Mouse (Mus musculus) limb, embryonic 13.5 days (tissue): Measurements from ENCODE around the gene Tmf1. TPM values are rescaled to one million over a fixed set of nuclear protein-coding genes. Genes with fewer than 3 reads are reported as not detected.
A peak's percentile ranks its signal among the peaks of the same experiment; 100 is the strongest.

ENCODE experiments used
- ATAC-seq: fragments of 200-750 bp; cut with Nextera tagmentation; 2 replicates; pipeline ENCODE4 v1.8.0; 2017; ENCODE audit warnings: low read depth, moderate number of reproducible peaks, moderate TSS enrichment; ENCODE audit not compliant: low FRiP score
- H3K27ac ChIP-seq: fragments of 300-500 bp; sonication (generic); 2 replicates; pipeline ENCODE4 v1.5.1; 2015; ENCODE audit warnings: inconsistent platforms, mild to moderate bottlenecking, moderate library complexity
- H3K27me3 ChIP-seq: fragments of 300-500 bp; sonication (generic); 2 replicates; pipeline ENCODE4 v1.6.1; 2015; ENCODE audit warnings: mild to moderate bottlenecking, inconsistent platforms
- H3K36me3 ChIP-seq: fragments of 300-500 bp; sonication (generic); 2 replicates; pipeline ENCODE4 v1.6.1; 2015; ENCODE audit warnings: inconsistent platforms, mild to moderate bottlenecking, moderate library complexity
- H3K4me1 ChIP-seq: fragments of 300-500 bp; sonication (generic); 2 replicates; pipeline ENCODE4 v1.6.1; 2015; ENCODE audit warnings: inconsistent platforms
- H3K4me2 ChIP-seq: fragments of 300-500 bp; sonication (generic); replicated peaks from 2 replicates; pipeline ENCODE4 v1.6.1; 2015; ENCODE audit warnings: inconsistent platforms, mild to moderate bottlenecking, moderate library complexity
- H3K4me3 ChIP-seq: fragments of 300-500 bp; sonication (generic); 2 replicates; pipeline ENCODE4 v1.5.1; 2015; ENCODE audit warnings: moderate library complexity, mild to moderate bottlenecking, inconsistent platforms
- H3K9ac ChIP-seq: fragments of 300-500 bp; sonication (generic); 2 replicates; pipeline ENCODE4 v1.6.1; 2015; ENCODE audit warnings: mild to moderate bottlenecking, inconsistent platforms
- H3K9me3 ChIP-seq: fragments of 300-500 bp; sonication (generic); 2 replicates; pipeline ENCODE4 v1.6.1; 2016; ENCODE audit warnings: inconsistent platforms
- WGBS: fragments of 180-500 bp; shearing (Covaris S2); methylation state at CpG from one replicate; pipeline ENCODE4 v1.1.7; 2015; 5-methylcytosine and 5-hydroxymethylcytosine counted together
- polyA plus RNA-seq: library from polyadenylated mRNA; unstranded; fragments of >200 nt; fragmentation: Nextera tagmentation; extraction: Ambion mirVana; gene quantifications from 2 replicates; pipeline ENCODE4 v1.2.1, GENCODE M21; 2015

Gene Tmf1
- polyA plus RNA-seq, 1 experiment from 2014 or later: 41.1 TPM

DNA sequence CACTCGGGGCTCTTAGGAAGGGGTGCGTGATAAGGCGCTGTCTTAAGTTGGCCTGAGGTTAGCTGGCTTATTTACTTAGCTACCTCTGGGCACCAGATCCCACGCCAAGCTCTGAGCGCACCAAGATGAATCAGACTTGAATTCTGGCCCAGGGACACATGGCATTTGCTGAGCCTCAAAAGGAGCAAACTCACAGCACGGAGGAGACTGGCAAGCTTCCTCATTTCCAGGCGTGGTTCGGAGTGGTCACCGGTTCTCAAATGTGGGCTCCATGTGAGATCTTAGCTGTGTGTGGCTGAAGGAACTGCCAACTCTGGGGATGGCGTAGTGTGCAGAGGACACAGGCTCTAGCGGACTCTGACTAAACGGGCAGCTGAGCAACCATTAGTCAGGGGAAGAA, 33.1 kb upstream of the Tmf1 start:
- H3K27me3 ChIP-seq: peaks cover 8% of the 10 kb centered on the region; the same call in 1 of the 2 replicates
- peaks cover 15% of the 10 kb centered on the region for H3K4me1 ChIP-seq
- H3K4me2 ChIP-seq: peak overlapping the region; percentile 76
- ATAC-seq: no peak
- no peak overlapping the region for H3K9ac ChIP-seq
- H3K4me3 ChIP-seq: peak overlapping the region; percentile 57
- no peak overlapping the region for H3K27ac ChIP-seq
- 70% methylated on average over 12 of the region's 12 CpGs for WGBS
- H3K36me3 ChIP-seq: peaks cover 7% of the 10 kb centered on the region; the same call in 1 of the 2 replicates
- H3K9me3 ChIP-seq: no peaks in the 10 kb centered on the region

DNA sequence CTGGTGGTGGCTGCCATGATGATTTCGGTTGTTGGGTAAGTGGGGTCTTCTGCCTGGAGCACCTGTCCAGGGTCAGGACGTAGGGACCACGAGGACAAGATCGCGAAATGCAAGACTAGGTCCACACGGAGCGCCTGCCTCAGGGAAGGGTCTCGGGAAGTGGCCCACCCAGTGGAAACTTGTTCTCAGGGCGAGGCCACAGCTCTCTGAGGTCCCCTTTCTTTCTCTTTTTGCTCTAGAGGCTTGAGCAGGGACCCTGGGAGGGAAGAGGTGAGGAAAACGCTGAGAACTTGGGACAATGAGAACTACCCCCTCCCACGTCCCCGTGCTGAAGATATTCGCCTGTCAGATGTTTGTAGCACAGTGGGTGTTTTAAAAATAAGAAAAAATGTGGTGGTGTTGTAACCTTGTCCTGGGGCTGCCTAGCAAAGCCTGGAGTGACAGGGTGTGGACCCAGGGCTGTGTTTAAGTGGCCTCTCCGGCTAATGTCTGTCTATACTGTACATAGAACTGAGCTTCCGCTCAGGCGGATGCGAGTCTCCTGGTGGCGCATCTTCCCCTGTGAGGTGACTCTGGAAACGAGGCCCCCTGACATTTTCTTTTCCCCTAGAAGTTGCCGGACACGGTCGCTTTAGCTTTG, 32.2 kb upstream of the Tmf1 start:
- WGBS: 1% methylated on average over 22 of the region's 22 CpGs
- H3K4me2 ChIP-seq: peak overlapping the region; percentile 76
- H3K9ac ChIP-seq: peak overlapping the region; percentile 72
- H3K4me3 ChIP-seq: peak overlapping the region; percentile 57
- peaks cover 15% of the 10 kb centered on the region for H3K4me1 ChIP-seq
- H3K27ac ChIP-seq: no peak overlapping the region
- H3K9me3 ChIP-seq: no peaks in the 10 kb centered on the region
- ATAC-seq: peak; percentile 57
- peaks cover 7% of the 10 kb centered on the region; the same call in 1 of the 2 replicates for H3K36me3 ChIP-seq
- peaks cover 8% of the 10 kb centered on the region; the same call in 1 of the 2 replicates for H3K27me3 ChIP-seq

GRCm38 (mm10) chr6:97210191-97210961, 31.5 kb upstream of the Tmf1 start, which contains the start of gene Arl6ip5:
Gene Arl6ip5 (plus strand): TSS chr6:97210689.
- H3K9me3 ChIP-seq: no peaks in the 10 kb centered on the region
- peak within 1 kb of the TSS; percentile 57 for H3K4me3 ChIP-seq
- no peak within 1 kb of the TSS for H3K27ac ChIP-seq
- ATAC-seq: peak; percentile 82
- 11% methylated on average over 32 of the region's 32 CpGs for WGBS
- H3K36me3 ChIP-seq: peaks cover 4% of the 10 kb centered on the region; the same call in 1 of the 2 replicates
- H3K4me1 ChIP-seq: peaks cover 15% of the 10 kb centered on the region
- H3K4me2 ChIP-seq: peak within 1 kb of the TSS; percentile 76
- H3K27me3 ChIP-seq: peaks cover 8% of the 10 kb centered on the region; the same call in 1 of the 2 replicates
- H3K9ac ChIP-seq: peak within 1 kb of the TSS; percentile 72

DNA sequence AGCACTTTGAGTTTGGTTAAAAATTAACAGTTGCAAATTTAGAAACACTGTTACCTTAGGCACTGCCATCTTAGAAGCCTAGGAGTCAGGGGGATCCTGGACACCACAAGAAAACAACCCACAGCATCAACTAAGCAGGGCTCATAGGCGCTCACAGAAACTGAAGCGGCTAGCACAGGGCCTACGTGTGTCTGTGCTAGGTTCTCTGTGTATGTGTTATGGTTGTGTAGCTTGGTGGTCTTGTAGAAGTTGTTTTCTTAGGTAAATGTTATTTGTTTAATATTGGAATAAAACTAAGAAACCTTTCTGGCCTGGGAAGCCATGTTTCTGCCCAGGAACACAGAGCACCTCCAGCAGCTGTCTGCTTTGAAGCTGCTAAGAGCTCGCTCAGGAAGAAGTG, 30.8 kb upstream of the Tmf1 start:
- no peaks in the 10 kb centered on the region for H3K9me3 ChIP-seq
- H3K36me3 ChIP-seq: no peaks in the 10 kb centered on the region; the same call in 1 of the 2 replicates
- no peak for ATAC-seq
- 89% methylated on average over 4 of the region's 4 CpGs for WGBS
- H3K27me3 ChIP-seq: peaks cover 8% of the 10 kb centered on the region; the same call in 1 of the 2 replicates
- no peak overlapping the region for H3K27ac ChIP-seq
- no peak overlapping the region for H3K4me2 ChIP-seq
- peaks cover 15% of the 10 kb centered on the region for H3K4me1 ChIP-seq
- no peak overlapping the region for H3K4me3 ChIP-seq
- no peak overlapping the region for H3K9ac ChIP-seq

DNA sequence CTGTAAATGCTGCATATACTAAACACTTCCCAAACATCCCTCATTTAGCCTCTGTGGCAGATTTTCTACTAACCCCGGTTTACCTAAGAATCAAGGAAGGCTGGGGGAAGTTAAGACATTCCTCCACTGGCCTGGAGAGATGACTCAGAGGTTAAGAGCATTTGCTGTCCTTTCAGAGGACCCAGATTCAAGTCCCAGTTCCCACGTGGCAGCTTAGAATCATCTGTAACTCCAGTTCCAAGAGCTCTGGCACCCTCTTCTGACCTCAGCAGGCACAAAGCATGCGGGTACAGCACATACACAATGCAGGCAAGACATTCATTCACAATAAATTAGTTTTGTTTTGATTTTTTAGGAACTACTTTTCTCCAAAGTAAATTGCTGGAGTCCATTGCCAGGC, 30.3 kb upstream of the Tmf1 start:
- Histone ChIP-seq H3K4me2 (no peak overlapping the region), H3K9me3 (no peaks in the 10 kb centered on the region), H3K27ac (no peak overlapping the region), H3K4me3 (no peak overlapping the region), H3K4me1 (peaks cover 20% of the 10 kb centered on the region), H3K36me3 (no peaks in the 10 kb centered on the region), H3K9ac (no peak overlapping the region), H3K27me3 (peaks cover 8% of the 10 kb centered on the region; the same call in 1 of the 2 replicates)
- WGBS: 51% methylated on average over 3 of the region's 3 CpGs
- no peak for ATAC-seq

DNA sequence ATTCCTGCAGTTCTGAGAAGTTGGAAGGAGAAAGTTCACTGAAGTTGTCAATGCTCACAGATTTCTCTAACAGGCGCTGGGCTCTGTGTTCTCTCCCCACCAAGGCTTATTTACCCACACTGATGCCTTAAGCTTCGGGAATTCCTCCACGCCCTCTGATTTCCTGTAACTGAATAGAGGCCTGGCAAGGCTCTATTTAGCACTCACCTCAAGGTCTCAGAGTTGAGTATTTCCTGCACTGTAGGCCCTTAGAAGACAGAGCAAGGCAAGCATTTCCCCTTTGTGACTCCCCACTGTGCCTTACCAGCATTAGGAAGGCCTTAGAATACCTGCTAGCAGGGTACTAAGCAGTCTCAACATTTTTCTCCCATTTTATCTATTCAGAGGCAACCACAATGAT, 29.5 kb upstream of the Tmf1 start:
- peaks cover 25% of the 10 kb centered on the region for H3K4me1 ChIP-seq
- WGBS: 39% methylated on average over 3 of the region's 3 CpGs
- peaks cover 8% of the 10 kb centered on the region; the same call in 1 of the 2 replicates for H3K27me3 ChIP-seq
- no peak overlapping the region for H3K4me3 ChIP-seq
- no peaks in the 10 kb centered on the region for H3K36me3 ChIP-seq
- no peak for ATAC-seq
- no peaks in the 10 kb centered on the region for H3K9me3 ChIP-seq
- H3K4me2 ChIP-seq: no peak overlapping the region
- no peak overlapping the region for H3K27ac ChIP-seq
- no peak overlapping the region for H3K9ac ChIP-seq

DNA sequence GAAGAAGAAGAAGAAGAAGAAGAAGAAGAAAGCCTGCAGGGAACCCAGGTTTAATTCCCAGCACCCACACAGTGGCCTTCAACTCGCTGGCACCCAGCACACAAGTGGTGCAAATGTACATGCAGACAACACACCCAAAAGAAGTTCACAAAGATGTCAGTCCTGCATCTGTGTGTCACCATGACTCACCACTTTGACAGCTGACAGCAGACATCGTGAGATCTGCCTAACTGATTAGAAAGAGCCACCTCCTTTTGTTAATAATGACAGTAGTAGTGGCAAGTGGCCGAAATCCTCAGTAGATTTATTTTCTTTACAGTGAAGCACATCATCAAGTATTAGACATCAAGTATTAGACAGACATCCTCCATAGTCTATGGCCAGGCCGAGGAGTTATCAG, 28.2 kb upstream of the Tmf1 start:
- no peak overlapping the region for H3K9ac ChIP-seq
- ATAC-seq: no peak

GRCm38 (mm10) chr6:97205439-97205885, 26.5 kb upstream of the Tmf1 start, which contains the start of gene Uba3:
Gene Uba3 (minus strand): TSS chr6:97205647.
- Histone ChIP-seq H3K27ac (peak within 1 kb of the TSS; percentile 88), H3K4me2 (peak within 1 kb of the TSS; percentile 78), H3K4me3 (peak within 1 kb of the TSS; percentile 97), H3K27me3 (no peaks in the 10 kb centered on the region), H3K36me3 (no peaks in the 10 kb centered on the region), H3K9ac (peak within 1 kb of the TSS; percentile 99), H3K4me1 (peaks cover 17% of the 10 kb centered on the region), H3K9me3 (no peaks in the 10 kb centered on the region)
- WGBS: under 1% methylated on average over 38 of the region's 38 CpGs
- peak; percentile 97 for ATAC-seq

More for the DNA sequence above, 28.2 kb upstream of the Tmf1 start:
- WGBS: 83% methylated on average over 4 of the region's 4 CpGs
- peaks cover 4% of the 10 kb centered on the region; the same call in 1 of the 2 replicates for H3K27me3 ChIP-seq
- no peaks in the 10 kb centered on the region for H3K9me3 ChIP-seq
- peaks cover 24% of the 10 kb centered on the region for H3K4me1 ChIP-seq
- no peak overlapping the region for H3K4me2 ChIP-seq
- no peaks in the 10 kb centered on the region for H3K36me3 ChIP-seq
- no peak overlapping the region for H3K4me3 ChIP-seq
- no peak overlapping the region for H3K27ac ChIP-seq

- WGBS: under 1% methylated on average over 16 of the region's 16 CpGs
- Histone ChIP-seq H3K9me3 (no peaks in the 10 kb centered on the region), H3K4me3 (peak overlapping the region; percentile 97), H3K36me3 (no peaks in the 10 kb centered on the region), H3K4me1 (peaks cover 17% of the 10 kb centered on the region), H3K9ac (peak overlapping the region; percentile 99), H3K4me2 (peak overlapping the region; percentile 78), H3K27ac (peak overlapping the region; percentile 88), H3K27me3 (no peaks in the 10 kb centered on the region)
- ATAC-seq: peak; percentile 41
Measured at GRCm38 (mm10) chr6:97204952-97205351, 26.0 kb upstream of the Tmf1 start.

DNA sequence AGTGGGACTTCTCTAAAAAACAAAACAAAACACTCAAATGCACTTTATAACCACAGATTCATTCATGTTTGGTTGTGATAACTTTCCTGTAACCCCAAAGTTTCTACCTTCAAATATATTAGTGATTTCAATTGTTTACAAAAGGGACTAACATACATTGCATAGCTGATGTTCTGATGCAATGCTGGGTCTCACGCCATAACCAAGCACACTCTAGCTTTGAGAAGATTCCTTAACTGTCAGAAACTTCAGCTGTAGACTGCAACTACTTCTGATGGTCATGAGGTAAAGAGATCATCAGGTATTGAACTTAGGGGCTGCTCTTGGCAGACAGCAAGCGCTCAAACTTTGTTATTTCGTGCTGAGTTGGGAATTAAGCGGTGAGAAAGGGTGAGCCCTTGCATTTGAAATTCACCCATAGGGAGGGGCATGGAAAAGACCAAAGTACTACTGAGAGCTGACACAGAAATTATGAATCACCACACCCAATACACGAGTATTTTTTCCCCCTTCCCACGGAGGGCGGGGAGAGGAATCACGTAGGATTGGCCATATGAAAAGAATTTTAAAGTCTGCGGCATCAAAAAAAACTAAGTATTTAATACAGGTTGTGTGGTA, 25.4 kb upstream of the Tmf1 start:
- 14% methylated on average over 9 of the region's 9 CpGs for WGBS
- peak overlapping the region; percentile 99 for H3K9ac ChIP-seq
- H3K4me1 ChIP-seq: peaks cover 17% of the 10 kb centered on the region
- no peaks in the 10 kb centered on the region for H3K9me3 ChIP-seq
- H3K4me3 ChIP-seq: peak overlapping the region; percentile 97
- peak overlapping the region; percentile 78 for H3K4me2 ChIP-seq
- peak overlapping the region; percentile 88; the same call in 1 of the 2 replicates for H3K27ac ChIP-seq
- H3K27me3 ChIP-seq: no peaks in the 10 kb centered on the region
- H3K36me3 ChIP-seq: no peaks in the 10 kb centered on the region
- no peak for ATAC-seq

DNA sequence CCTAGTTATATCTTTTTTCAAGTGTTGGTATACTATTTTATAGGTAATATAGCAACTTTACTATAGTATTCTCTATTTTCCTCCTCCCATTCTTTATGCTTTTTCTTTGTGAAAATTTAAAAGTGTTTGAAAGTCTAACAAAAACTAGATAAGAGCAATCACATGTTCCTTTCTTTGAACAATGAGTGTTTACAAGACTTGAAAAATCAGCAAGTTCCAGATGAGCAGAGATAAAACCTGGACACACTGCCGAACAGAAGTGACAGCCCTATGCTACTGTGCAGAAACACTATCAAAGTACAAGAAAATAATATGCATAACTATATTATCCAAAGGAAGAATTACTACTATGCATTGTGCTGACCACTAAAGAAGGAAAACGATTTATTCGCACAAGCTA, 23.6 kb upstream of the Tmf1 start:
- 87% methylated on average over 3 of the region's 3 CpGs for WGBS
- H3K36me3 ChIP-seq: peaks cover 10% of the 10 kb centered on the region
- no peak overlapping the region for H3K4me3 ChIP-seq
- no peak overlapping the region for H3K4me2 ChIP-seq
- H3K9ac ChIP-seq: no peak overlapping the region
- H3K27me3 ChIP-seq: no peaks in the 10 kb centered on the region
- H3K9me3 ChIP-seq: no peaks in the 10 kb centered on the region
- no peak for ATAC-seq
- H3K27ac ChIP-seq: no peak overlapping the region
- peaks cover 11% of the 10 kb centered on the region for H3K4me1 ChIP-seq

- no peak overlapping the region for H3K27ac ChIP-seq
- H3K4me3 ChIP-seq: no peak overlapping the region
- WGBS: 65% methylated on average over 3 of the region's 3 CpGs
- no peak for ATAC-seq
- H3K9me3 ChIP-seq: no peaks in the 10 kb centered on the region
- peaks cover 29% of the 10 kb centered on the region for H3K36me3 ChIP-seq
- no peak overlapping the region for H3K9ac ChIP-seq
- H3K27me3 ChIP-seq: no peaks in the 10 kb centered on the region
- no peak overlapping the region for H3K4me2 ChIP-seq
- H3K4me1 ChIP-seq: peaks cover 11% of the 10 kb centered on the region
Measured at GRCm38 (mm10) chr6:97200437-97200836, 21.5 kb upstream of the Tmf1 start.
